Mouse (Mus musculus) cerebellum, adult 2 months (tissue): ENCODE measurements around the gene Flnb. TPM values are rescaled to one million over a fixed set of nuclear protein-coding genes. Genes with fewer than 3 reads are reported as not detected.

Experiments
- DNase-seq, 2 experiments: peaks; one replicate each; pipeline ENCODE4 v3.0.0; 2021
- H3K27ac ChIP-seq: fragments of 200-500 bp; 2 replicates; pipeline ENCODE4 v1.5.1; 2012; ENCODE audit warnings: low read length, control low read depth, inconsistent platforms; ENCODE audit not compliant: insufficient read depth
- H3K27me3 ChIP-seq: fragments of 200-500 bp; 2 replicates; pipeline ENCODE4 v1.6.1; 2012; ENCODE audit warnings: inconsistent platforms, mild to moderate bottlenecking, low read length, moderate library complexity; ENCODE audit not compliant: control insufficient read depth, insufficient read depth
- H3K4me1 ChIP-seq: fragments of 200-500 bp; 2 replicates; pipeline ENCODE4 v1.6.1; 2011; ENCODE audit warnings: low read length; ENCODE audit not compliant: control insufficient read depth, insufficient read depth
- H3K4me3 ChIP-seq: fragments of 200-500 bp; replicated peaks from 2 replicates; pipeline ENCODE3; 2011; ENCODE audit warnings: mild to moderate bottlenecking, low read depth, low read length, control low read depth; ENCODE audit not compliant: insufficient read depth
- CTCF ChIP-seq: fragments of 200-500 bp; IDR thresholded peaks from 2 replicates; pipeline ENCODE4 v1.5.1; 2011; ENCODE audit warnings: low read depth, mild to moderate bottlenecking, control low read depth, low read length, moderate library complexity, borderline replicate concordance; ENCODE audit not compliant: insufficient read depth
- POLR2A ChIP-seq: fragments of 200-500 bp; IDR thresholded peaks from 2 replicates; pipeline ENCODE4 v1.6.1; 2011; ENCODE audit warnings: low read length, control low read depth, borderline replicate concordance; ENCODE audit not compliant: insufficient read depth
- WGBS: fragments of 180-500 bp; shearing (Covaris S2); methylation state at CpG from one replicate; pipeline ENCODE4 v1.1.7; 2018; 5-methylcytosine and 5-hydroxymethylcytosine counted together
- polyA plus RNA-seq: library from polyadenylated mRNA; depleted of rRNA; stranded (reverse); fragments of >200 nt; gene quantifications from 2 replicates; pipeline ENCODE4 v1.2.3, GENCODE M21; 2012

The Flnb gene
- polyA plus RNA-seq, 1 experiment, result 33.0 TPM

DNA sequence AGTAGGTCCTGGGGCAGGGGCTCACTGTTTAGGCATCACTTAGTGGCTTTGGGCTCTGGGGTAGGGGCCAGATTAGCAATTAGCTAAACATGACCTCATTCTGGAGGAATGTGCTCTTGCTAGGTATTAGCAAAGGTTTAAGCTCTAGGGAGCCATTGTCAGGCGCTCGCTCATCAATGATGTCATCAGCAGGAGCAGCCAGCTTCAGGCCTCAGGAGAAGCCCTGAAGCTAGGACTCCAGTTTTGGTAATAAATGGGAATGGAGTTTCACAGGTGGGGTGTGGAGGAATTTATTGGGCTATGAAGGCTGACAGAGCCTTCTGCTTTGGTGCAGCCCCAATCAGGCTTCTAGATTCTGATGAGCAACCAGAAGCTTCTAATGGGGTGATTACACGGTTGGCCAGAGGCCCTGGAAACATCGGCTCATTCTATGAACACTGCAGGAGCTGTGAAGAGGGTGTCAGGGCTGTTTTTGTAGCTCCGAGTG lies 30.0 kb downstream of the Flnb start:
- Histone ChIP-seq H3K27me3 (no peaks in the 10 kb centered on the region), H3K4me1 (peaks cover 3% of the 10 kb centered on the region), H3K4me3 (no peak overlapping the region), H3K27ac (no peak overlapping the region)
- DNase-seq, result no peak
- WGBS, result 45% methylated on average over 5 of the region's 5 CpGs
- TF ChIP-seq POLR2A (no peak), CTCF (no peak)

DNA sequence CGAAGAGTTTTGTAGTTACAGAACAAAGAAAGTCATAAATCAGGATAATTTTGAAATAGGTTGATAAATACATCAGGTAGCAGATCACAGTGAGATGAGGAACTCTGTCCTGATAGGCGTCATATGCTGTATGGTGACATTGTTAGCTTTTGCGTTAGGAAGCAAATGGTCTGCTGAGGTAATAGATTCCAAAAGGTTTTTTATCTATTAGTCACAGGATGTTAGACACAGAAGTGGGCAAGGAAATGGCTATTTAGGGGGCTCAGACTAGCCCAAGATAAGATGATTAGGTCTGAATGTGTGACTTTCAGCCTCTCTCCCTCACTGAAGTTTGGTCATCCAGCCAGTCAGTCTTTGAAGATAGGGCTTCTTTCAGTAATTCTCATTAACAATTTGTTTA lies 33.2 kb downstream of the Flnb start:
- Histone ChIP-seq H3K4me3 (no peak overlapping the region), H3K27ac (no peak overlapping the region), H3K27me3 (no peaks in the 10 kb centered on the region), H3K4me1 (no peaks in the 10 kb centered on the region; the same call in 1 of the 2 replicates)
- WGBS, result 95% methylated on average over 3 of the region's 3 CpGs
- TF ChIP-seq CTCF, result no peak
- TF ChIP-seq POLR2A, result no peak
- no peak for DNase-seq

DNA sequence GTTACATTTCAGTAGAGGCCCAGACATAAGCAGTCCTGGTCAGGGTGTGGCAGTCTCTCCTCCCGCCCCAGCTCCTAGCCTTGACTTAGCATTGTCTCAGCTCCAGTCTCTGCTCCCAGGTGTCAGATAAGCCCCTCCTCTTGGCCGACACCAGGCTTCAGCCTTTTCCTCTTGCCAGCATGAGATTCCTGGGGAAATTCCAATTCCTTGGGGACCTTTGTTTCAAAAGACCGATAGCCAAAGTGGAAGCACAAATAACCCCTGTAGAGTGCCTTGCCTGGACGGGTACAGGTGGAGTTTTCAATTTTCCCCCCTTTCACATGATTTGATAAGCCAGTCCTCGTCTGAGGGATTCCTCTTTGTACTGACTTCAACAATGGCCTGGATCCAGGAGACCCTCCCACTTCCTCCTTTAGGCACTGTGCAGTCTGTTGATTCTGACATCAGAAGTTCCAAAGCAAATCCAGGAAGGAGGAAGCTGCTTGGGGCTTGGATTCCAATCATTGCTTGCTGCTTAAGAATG lies 33.8 kb downstream of the Flnb start:
- WGBS, result 46% methylated on average over 5 of the region's 5 CpGs
- no peak overlapping the region for H3K4me3 ChIP-seq
- H3K27ac ChIP-seq, result no peak overlapping the region
- H3K4me1 ChIP-seq, result no peaks in the 10 kb centered on the region; the same call in 1 of the 2 replicates
- no peaks in the 10 kb centered on the region for H3K27me3 ChIP-seq
- TF ChIP-seq CTCF (no peak), POLR2A (no peak)
- no peak for DNase-seq

DNA sequence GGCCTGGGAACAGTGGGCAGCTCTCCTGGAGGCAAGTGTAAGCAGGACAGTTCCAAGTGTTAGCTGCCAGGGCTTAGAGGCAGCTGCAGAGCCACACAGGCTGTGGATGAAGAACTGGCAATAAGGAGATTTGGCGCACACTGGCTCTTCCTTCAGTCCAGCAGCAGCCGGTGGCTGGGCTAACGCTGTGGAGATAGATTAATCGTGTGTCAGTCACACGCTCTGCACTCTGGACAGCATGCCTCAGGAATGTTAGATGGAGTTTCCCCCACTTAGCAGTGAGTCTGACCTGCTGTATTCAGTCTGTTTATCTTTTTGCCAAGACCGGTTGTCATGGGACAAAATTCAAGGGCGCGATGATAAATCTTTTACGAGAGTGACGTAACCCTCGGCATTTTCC lies 35.9 kb downstream of the Flnb start:
- Histone ChIP-seq H3K27ac (no peak overlapping the region), H3K4me1 (no peaks in the 10 kb centered on the region; the same call in 1 of the 2 replicates), H3K27me3 (no peaks in the 10 kb centered on the region), H3K4me3 (no peak overlapping the region)
- WGBS, result 39% methylated on average over 11 of the region's 11 CpGs
- no peak for DNase-seq
- TF ChIP-seq POLR2A (no peak), CTCF (no peak)

DNA sequence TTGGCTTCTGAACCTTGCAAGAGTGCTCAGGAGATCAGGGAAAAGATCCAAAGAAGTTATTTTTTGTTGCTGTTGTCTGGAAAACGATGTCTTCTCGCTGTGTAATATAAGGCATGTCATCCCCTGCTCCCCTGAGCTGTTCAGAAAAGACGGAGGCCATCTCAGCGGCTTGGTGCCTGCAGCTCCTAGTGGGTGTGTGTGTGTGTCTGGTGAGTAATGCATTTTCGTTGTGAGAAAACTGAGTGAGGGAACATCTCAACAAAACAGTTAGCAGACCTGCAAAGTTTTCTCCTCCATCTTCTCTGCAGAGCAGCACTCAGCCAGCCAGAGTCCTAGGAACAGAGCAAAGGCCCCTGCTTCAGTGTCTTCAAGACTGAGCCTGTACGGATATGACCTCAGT lies 36.6 kb downstream of the Flnb start:
- no peak for DNase-seq
- no peak overlapping the region for H3K27ac ChIP-seq
- no peak for TF ChIP-seq POLR2A
- WGBS, result 91% methylated on average over 6 of the region's 6 CpGs
- no peaks in the 10 kb centered on the region; the same call in 1 of the 2 replicates for H3K4me1 ChIP-seq
- no peaks in the 10 kb centered on the region for H3K27me3 ChIP-seq
- no peak overlapping the region for H3K4me3 ChIP-seq

DNA sequence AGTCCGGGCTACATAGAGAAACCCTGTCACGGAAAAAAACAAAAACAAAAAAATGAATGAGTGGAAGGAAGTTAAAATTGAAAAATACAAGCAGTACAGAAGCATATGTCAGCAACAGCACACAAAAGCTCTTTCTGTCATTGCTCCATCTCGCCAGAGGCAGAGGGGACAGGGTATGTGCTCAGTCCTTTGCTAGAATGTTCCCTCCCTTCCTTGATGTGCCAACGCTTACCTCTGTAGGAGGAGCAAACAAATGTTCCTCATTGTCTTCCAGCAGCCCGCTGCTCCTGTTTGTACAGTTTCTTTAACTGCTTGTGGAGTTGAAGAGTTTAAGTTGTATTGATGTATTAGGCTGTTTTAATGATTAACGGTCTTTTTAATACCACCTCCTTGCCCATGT lies 37.3 kb downstream of the Flnb start:
- Histone ChIP-seq H3K27ac (no peak overlapping the region), H3K4me1 (no peaks in the 10 kb centered on the region; the same call in 1 of the 2 replicates), H3K27me3 (no peaks in the 10 kb centered on the region), H3K4me3 (no peak overlapping the region)
- DNase-seq, result no peak
- no peak for TF ChIP-seq CTCF
- TF ChIP-seq POLR2A, result no peak
- 92% methylated on average over 6 of the region's 6 CpGs for WGBS

DNA sequence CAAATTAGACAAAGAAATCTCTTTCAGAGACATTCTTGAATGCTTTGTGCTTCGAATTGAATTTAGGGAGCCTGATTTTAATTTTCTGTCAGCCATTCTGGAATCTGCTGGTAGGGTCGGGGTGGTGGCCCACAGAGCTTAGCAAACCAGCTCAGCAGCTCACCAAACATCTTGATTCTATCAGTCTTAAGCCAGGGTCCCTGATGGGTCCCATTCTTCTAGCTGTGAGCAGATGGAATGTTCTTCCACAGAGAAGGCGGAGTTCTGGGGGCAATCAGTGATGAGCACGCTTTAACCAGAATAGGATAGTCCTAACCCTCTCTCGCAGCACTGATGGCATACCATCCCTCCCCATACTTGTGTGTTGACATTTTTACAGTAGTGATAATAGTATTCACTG lies 37.7 kb downstream of the Flnb start:
- DNase-seq, result no peak
- TF ChIP-seq CTCF (no peak), POLR2A (no peak)
- WGBS, result 85% methylated on average over 5 of the region's 5 CpGs
- Histone ChIP-seq H3K4me3 (no peak overlapping the region), H3K4me1 (no peaks in the 10 kb centered on the region; the same call in 1 of the 2 replicates), H3K27me3 (no peaks in the 10 kb centered on the region), H3K27ac (no peak overlapping the region)

DNA sequence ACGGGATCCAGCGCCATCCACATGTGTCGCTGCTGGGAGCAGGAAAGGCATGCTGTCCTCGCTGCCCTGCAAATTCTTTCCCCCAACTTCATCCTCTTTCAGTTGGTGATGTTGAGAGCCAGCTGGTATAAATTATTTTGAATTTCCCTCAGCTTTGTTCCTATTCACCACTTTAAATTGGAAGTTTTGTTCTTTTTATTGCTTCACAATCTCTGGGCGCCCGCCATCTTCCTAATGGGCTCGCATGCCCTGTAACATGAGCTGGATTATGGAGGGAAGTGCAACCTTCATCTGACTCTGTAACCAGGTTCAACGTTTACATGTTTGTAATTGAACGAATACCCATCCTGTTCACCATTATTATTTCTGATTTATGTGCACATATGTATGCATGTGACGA lies 38.6 kb downstream of the Flnb start:
- H3K27me3 ChIP-seq, result no peaks in the 10 kb centered on the region
- no peak overlapping the region for H3K27ac ChIP-seq
- WGBS, result 95% methylated on average over 10 of the region's 10 CpGs
- no peaks in the 10 kb centered on the region; the same call in 1 of the 2 replicates for H3K4me1 ChIP-seq
- no peak for DNase-seq
- H3K4me3 ChIP-seq, result no peak overlapping the region
- TF ChIP-seq CTCF (no peak), POLR2A (no peak)

DNA sequence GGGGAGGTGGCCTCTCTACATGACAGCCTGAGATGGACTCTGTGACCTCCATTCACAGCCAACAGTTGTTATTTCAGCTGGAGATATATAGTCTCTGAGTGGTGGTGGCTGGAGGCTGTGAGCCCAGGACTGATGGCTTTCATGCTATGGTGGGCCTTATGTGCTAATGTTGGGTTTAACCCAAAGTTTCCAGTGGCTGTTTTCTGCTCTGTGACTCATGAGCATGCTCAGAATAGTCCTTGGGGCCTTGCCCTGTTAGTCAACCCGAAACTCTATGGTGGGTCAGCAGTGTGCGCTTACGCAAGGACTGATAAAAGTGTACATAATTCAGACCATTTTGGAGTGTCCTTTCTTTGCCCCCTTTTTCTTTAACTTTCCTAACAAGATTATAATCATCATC lies 40.1 kb downstream of the Flnb start:
- no peak for TF ChIP-seq POLR2A
- TF ChIP-seq CTCF, result no peak
- WGBS, result 97% methylated on average over 3 of the region's 3 CpGs
- H3K27ac ChIP-seq, result no peak overlapping the region

More for the DNA sequence above, 40.1 kb downstream of the Flnb start:
- Histone ChIP-seq H3K4me1 (no peaks in the 10 kb centered on the region; the same call in 1 of the 2 replicates), H3K4me3 (no peak overlapping the region), H3K27me3 (no peaks in the 10 kb centered on the region)
- DNase-seq, result no peak
